Mouse (Mus musculus) activated CD4-positive, CD25-positive, alpha-beta regulatory T cell, adult 9 weeks (primary cell): ENCODE results near the gene Dock6. TPM values are rescaled to one million over a fixed set of nuclear protein-coding genes. Genes with fewer than 3 reads are reported as not detected.

ENCODE experiments used
- polyA plus RNA-seq: library from polyadenylated mRNA; unstranded; fragments of 100-300 nt; shearing (Covaris generic); gene quantifications from one replicate; pipeline ENCODE4 v1.2.1, GENCODE M21; 2017

Gene Dock6
- 4.0 TPM for polyA plus RNA-seq

GRCm38 (mm10) chr9:21852128-21853091 lies at the start of gene Dock6:
Gene Dock6 (minus strand): TSS chr9:21852635.

GRCm38 (mm10) chr9:21835258-21835912 lies 17.1 kb downstream of the Dock6 start, which contains the start of gene Angptl8:
Gene Angptl8 (plus strand): TSS chr9:21835510.

GRCm38 (mm10) chr9:21798345-21799009 lies 54.0 kb downstream of the Dock6 start, which contains the start of gene Kank2:
Gene Kank2 (minus strand): TSS chr9:21798744.

GRCm38 (mm10) chr9:21760155-21761088 lies 92.0 kb downstream of the Dock6 start, which contains the start of gene Spc24:
Gene Spc24 (minus strand): TSS chr9:21760303.

Other genes starting within 250 kb of the Dock6 start
- gene Smarca4, start 236.5 kb downstream of the Dock6 start, polyA plus RNA-seq, result 64.6 TPM
- gene Ldlr, start 129.2 kb downstream of the Dock6 start, polyA plus RNA-seq, result 37.3 TPM
- gene Spc24, start 92.3 kb downstream of the Dock6 start, polyA plus RNA-seq, result 11.6 TPM
- not detected for gene Kank2, start 53.9 kb downstream of the Dock6 start, polyA plus RNA-seq
- gene Angptl8, start 17.1 kb downstream of the Dock6 start, polyA plus RNA-seq, result not detected
- 11.8 TPM for gene Rab3d, start 65.6 kb upstream of the Dock6 start, polyA plus RNA-seq
- 0.42 TPM for gene Ccdc159, start 74.8 kb upstream of the Dock6 start, polyA plus RNA-seq
- 5.5 TPM for gene Tmem205, start 74.9 kb upstream of the Dock6 start, polyA plus RNA-seq
- gene Plppr2, start 84.4 kb upstream of the Dock6 start, polyA plus RNA-seq, result 1.8 TPM
- 9.2 TPM for gene Swsap1, start 103.1 kb upstream of the Dock6 start, polyA plus RNA-seq
- gene Epor, start 110.9 kb upstream of the Dock6 start, polyA plus RNA-seq, result 1.1 TPM
- not detected for gene Rgl3, start 136.8 kb upstream of the Dock6 start, polyA plus RNA-seq
- not detected for gene Ccdc151, start 150.0 kb upstream of the Dock6 start, polyA plus RNA-seq
- gene Prkcsh, start 150.2 kb upstream of the Dock6 start, polyA plus RNA-seq, result 102 TPM
- gene Elavl3, start 199.4 kb upstream of the Dock6 start, polyA plus RNA-seq, result not detected
- not detected for gene Gm49318, start 218.6 kb upstream of the Dock6 start, polyA plus RNA-seq
- 6.0 TPM for gene Zfp653, start 218.7 kb upstream of the Dock6 start, polyA plus RNA-seq
- gene Ecsit, start 232.8 kb upstream of the Dock6 start, polyA plus RNA-seq, result 44.4 TPM
- not detected for gene Cnn1, start 246.6 kb upstream of the Dock6 start, polyA plus RNA-seq